Mouse (Mus musculus) kidney, adult 11 months (tissue): ENCODE results near the gene Itprid2.

ENCODE experiments used
- DNase-seq: peaks from one replicate; pipeline ENCODE4 v3.0.0; 2022

Itprid2 gene

DNA sequence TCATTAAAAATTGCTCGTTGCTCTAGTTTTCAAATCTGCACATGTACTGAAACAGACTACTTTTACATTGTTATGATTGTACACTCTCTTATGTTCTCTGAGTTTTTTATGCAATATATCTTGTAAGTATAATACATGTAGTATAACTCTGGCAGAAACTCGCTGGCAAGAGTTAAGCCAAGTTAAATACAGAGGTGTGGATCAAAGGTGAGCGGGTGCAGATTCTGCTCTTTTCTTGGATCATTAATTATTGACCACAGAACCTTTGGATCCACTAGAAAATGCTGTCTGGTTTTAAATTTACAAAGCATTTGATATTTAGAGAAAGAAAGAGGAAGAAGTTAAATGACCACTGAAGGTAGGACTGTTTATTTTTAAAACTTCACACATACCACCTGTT lies 16.5 kb downstream of the Itprid2 start:
- peak; percentile 67 for DNase-seq

DNA sequence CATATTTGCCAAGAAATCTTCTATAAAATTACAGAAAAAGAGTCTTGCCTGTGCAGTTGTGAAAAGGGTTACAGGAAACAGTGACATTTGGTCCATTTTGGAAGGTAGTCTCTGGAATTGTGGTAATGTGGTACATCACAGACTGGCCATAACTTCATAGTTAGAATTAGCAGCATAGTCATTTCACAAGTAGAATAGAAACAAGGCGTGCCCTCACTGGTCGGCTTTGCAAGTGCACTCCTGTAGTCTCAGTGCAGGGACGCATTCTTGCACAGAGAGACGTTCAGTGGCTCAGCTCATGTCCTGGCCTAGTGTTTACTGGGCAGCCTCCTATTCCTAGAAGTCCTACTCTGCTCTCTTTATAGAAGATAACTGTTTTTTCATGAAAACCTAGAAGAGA lies 17.4 kb downstream of the Itprid2 start:
- no peak for DNase-seq

DNA sequence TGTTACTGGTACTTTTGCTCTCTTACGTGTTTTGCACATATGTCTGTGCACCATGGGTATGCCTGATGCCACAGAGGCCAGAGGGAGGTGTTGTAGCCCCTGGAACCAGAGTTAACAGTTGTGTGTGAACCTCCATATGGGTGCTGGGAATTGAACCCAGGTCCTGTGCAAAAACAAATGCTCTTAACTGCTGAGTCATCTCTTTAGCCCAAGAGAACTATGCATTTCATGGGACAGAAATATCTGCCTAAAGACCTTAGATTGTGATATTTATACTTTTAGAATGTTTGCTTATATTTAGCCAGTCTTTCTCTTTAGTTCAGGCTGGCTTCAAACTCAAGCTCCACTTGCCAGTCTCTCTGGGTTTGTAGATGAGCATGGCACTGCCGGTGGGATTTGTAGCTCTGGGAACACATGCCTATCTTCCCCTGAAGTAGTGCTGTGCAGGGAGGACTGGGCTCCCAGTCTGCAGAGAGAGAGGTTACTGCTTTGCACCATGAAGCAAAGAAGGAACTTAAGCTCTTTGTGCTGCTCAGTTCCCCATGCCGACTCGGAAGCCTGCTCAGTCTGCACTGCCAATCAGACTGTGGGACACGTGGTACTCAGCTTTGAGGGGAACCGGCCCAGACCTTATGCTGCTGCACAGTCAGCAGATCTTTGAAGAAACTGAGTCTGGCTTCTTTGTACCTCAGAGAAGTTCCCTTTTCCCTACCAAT lies 18.1 kb downstream of the Itprid2 start:
- no peak for DNase-seq

DNA sequence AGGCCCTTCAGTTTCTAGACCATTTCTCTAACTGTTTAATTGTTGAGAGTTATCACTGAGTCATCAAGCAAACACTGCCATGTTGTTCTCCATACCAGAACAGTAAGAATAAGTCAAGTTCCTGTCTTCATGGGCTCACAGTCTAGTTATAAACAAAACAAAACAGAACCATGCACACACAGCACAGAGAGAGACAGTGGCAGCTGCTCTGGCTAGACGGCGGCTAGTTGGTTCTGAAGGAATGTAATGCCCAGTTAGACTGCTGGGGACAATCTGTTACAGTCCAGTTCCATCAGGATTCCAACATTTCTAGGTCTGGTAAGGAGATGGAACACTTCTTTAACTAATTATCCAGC lies 18.6 kb downstream of the Itprid2 start:
- DNase-seq, result no peak

GRCm38 (mm10) chr2:79657062-79657461 lies 21.9 kb downstream of the Itprid2 start:
- DNase-seq, result no peak

DNA sequence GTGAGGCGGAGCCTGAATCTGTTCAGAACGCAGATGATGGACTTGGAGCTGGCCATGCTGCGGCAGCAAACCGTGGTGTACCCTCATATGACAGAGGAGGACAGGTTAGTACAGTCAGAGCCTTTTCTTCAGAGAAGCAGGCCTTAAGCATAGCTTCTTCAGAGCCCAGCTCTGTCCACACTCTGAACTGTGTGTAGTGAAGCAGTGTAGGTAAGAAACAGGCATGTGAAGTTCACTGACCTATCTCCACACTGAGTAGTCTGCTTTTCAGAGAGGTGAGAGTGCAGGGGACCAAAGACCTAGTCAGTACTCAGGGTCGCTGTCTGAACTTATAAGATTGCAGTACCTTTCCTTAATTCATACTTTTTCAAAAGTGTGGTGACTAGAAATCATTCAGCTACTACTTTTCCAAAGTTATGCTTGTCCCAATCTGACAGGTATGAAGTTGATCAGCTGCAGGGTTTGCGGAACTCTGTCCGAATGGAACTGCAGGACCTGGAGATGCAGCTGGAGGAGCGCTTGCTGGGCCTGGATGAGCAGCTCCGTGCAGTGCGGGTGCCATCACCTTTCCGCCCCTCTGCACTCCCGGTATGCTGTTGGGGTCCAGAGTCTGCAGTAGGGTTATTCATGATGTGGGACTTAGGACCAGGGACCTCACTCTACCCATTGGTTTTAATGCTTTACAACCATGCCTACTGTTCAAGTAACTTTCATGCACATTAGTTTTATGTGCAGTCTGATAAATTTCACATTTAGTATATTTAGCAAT lies 25.4 kb downstream of the Itprid2 start:
- peak; percentile 88 for DNase-seq

- DNase-seq, result no peak
These were observed 26.4 kb downstream of the Itprid2 start for GRCm38 (mm10) chr2:79661486-79662104.

- peak; percentile 66 for DNase-seq
These were observed 29.6 kb downstream of the Itprid2 start for GRCm38 (mm10) chr2:79664532-79665286.

- DNase-seq, result no peak
These were observed 30.3 kb downstream of the Itprid2 start for GRCm38 (mm10) chr2:79665492-79665891.

DNA sequence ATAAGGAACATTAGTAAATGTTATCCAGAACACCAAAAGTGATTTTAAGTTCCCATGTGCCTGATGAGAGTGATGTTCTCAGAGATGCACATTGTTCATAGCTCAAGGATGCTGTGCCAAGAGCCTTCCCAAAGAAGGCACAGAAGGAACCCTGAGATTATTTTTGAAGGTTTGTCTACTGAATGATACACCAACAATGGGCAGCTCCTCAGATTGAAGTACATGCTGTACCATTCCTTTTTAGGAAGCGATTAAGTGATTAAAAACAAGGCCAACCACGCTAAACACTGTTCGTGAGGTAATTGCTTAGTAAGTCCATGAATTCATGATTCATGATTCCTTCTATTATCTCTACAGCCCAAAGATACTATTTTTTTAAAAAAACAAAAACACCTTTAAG lies 40.1 kb downstream of the Itprid2 start:
- DNase-seq, result no peak

DNA sequence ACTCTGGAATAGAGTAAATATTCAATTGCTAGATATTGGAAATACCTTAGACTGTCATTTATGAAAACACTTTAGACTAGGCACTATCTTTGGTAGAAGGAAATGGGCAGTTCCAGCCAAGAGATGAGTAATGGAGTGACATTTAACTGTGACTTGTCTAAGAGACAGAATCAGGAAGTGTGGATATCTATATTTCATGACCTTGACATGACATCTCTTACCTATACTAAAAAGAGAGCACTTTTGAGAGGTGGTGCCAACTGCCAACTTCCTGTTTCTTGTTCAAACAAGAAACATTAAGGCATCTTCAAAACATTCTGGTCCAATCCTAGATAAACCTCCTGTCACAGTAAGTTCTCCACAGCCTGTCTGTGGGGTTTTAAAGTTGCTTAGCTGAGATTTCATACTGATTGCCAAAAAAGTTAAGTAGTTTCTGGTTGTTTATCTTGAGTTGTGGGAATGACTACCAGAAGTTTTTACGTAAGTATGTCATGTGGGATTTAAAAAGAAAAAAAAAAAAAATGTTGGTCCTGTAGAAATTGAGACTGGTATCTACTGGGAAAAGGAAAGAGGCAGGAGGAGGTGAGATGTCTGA lies 42.6 kb downstream of the Itprid2 start:
- DNase-seq, result no peak

GRCm38 (mm10) chr2:79681672-79682071 lies 46.5 kb downstream of the Itprid2 start:
- no peak for DNase-seq

DNA sequence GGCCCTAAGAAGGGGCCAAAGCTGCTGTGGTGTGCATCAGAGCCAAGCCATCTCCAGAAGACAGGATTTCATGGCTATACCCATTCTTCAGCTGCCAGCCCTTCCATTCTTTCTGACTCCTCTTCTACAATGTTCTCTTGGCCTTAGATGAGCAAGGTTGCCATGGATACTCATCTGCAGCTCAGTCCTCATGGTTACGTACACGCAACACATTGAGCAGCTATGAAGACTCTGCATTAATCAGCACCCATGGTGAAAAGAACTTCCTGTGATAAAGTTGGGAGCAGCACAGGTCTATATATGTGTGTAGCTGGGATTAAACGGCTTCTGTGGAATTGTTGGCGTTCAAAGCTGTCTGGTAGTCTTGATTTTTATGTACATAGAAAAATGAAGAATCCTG lies 48.1 kb downstream of the Itprid2 start:
- no peak for DNase-seq

GRCm38 (mm10) chr2:79690838-79691237 lies 55.7 kb downstream of the Itprid2 start:
- DNase-seq, result no peak

- no peak for DNase-seq
These were observed 60.0 kb downstream of the Itprid2 start for GRCm38 (mm10) chr2:79695190-79695589.

DNA sequence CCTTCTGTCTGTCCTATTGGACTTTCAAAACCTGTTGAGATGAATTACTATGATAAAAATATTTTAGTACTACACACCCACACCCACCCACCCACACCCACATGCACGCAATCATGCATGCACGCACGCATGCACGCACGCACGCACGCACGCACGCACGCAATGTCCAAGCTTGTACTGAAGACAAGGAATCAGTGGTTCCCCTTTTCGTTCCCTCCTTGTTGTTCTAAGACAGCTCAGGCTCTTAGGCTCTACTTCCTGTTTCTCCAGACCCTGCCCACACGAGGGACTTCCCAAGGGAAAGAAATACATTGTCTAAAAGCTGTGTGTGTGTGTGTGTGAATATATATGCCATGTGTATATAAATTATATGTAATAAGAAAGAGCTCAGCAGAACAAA lies 60.8 kb downstream of the Itprid2 start:
- no peak for DNase-seq

- no peak for DNase-seq
These were observed 61.5 kb downstream of the Itprid2 start for GRCm38 (mm10) chr2:79696478-79697230.

DNA sequence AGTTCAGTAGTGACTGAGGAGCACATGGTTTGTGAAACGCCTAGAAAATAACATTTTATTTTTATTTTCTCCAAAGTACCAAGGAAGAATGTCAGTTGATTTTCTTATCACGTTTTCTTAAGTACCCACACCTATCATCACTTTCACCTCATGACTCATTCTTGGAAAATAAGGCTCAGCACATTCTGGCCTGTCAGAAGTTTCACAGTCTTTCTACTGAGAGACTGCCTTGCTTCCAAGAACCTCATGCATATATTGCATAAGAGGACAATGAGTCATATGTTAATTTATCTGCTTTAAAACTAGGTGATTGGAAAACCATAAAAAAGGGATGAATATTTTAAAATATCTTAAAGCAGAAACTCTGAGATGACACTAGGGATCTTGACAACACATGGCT lies 63.0 kb downstream of the Itprid2 start:
- DNase-seq, result no peak

DNA sequence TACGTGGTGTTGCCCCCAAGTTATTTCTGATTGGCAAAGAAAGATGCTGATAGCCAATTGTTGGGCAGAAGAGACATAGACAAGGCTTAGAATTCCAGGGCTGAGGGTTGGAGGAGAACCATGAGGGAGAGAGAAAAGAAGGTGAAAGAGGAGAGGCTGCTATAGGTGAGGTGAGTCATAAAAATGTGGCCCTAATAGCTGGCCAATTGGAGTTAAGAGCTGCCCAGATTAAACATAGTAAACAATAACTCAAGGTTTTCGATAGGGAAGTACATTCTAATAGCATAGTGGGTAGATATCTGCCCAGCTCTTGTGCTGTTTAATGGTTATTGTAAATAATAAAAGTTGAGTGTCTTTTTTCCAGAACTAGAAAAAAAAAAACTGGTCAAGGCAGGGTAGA lies 69.6 kb downstream of the Itprid2 start:
- DNase-seq, result no peak

- no peak for DNase-seq
These were observed 72.4 kb downstream of the Itprid2 start, which contains the start of gene Ppp1r1c for GRCm38 (mm10) chr2:79707575-79707974. TSS of gene Ppp1r1c (plus strand) at chr2:79707780.

GRCm38 (mm10) chr2:79713662-79714091 lies 78.5 kb downstream of the Itprid2 start:
- DNase-seq, result no peak

GRCm38 (mm10) chr2:79714745-79715144 lies 79.6 kb downstream of the Itprid2 start:
- no peak for DNase-seq
